Mouse (Mus musculus): ENCODE data around the gene Evi2a. TPM values are rescaled to one million over a fixed set of nuclear protein-coding genes. Genes with fewer than 3 reads are reported as not detected.

Evi2a gene
- polyA plus RNA-seq, 1 experiment from 2014 or later, result 2.8 TPM

DNA sequence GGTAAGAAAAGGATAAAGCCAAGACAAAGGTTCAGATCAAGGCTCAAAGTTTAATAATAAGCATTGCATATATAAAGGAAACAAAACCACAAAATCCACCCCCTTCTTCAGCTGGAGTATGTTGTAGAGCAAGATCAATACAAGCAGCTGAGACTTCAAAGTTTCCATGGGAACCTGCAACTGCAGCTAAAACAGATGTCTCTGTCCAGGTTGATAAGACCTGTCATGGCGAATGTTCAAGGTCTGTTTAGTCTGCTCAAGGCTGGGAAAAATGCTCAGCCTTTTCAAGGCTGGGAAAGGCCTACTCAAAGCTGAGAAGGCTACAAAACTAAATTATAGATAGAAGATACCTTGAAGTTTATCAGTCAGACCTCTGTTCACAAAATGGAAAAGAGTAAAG, 22.2 kb upstream of the Evi2a start:
- no peaks in the 10 kb centered on the region for H3K4me1 ChIP-seq (ENCODE audit: control insufficient read depth, insufficient read depth, low read length)
- H3K4me3 ChIP-seq (ENCODE audit: low read depth, low read length), result no peak overlapping the region
- H3K36me3 ChIP-seq (ENCODE audit: control insufficient read depth, insufficient read depth, low read length), result peaks cover 61% of the 10 kb centered on the region
- WGBS, result 87% methylated on average over 1 of the region's 1 CpGs
- H3K9me3 ChIP-seq (ENCODE audit: control insufficient read depth, low read length), result no peaks in the 10 kb centered on the region
- H3K9ac ChIP-seq (replicated peaks; ENCODE audit: low read depth, low read length), result no peak overlapping the region
- H3K4me2 ChIP-seq (ENCODE audit: low read depth, low read length), result no peak overlapping the region
- ATAC-seq (ENCODE audit: low read depth), result no peak
- H3K27ac ChIP-seq (ENCODE audit: low read depth, low read length), result no peak overlapping the region
- no peaks in the 10 kb centered on the region for H3K27me3 ChIP-seq (ENCODE audit: control insufficient read depth, insufficient read depth, low read length)

- ATAC-seq (ENCODE audit: low read depth), result no peak
- H3K9ac ChIP-seq (replicated peaks; ENCODE audit: low read depth, low read length), result no peak overlapping the region
- H3K4me3 ChIP-seq (ENCODE audit: low read depth, low read length), result no peak overlapping the region
- no peaks in the 10 kb centered on the region for H3K27me3 ChIP-seq (ENCODE audit: control insufficient read depth, insufficient read depth, low read length)
- WGBS, result 95% methylated on average over 3 of the region's 3 CpGs
- no peak overlapping the region for H3K27ac ChIP-seq (ENCODE audit: low read depth, low read length)
- no peaks in the 10 kb centered on the region for H3K4me1 ChIP-seq (ENCODE audit: control insufficient read depth, insufficient read depth, low read length)
- no peak overlapping the region for H3K4me2 ChIP-seq (ENCODE audit: low read depth, low read length)
- peaks cover 6% of the 10 kb centered on the region; the same call in 1 of the 2 replicates for H3K36me3 ChIP-seq (ENCODE audit: control insufficient read depth, insufficient read depth, low read length)
- no peaks in the 10 kb centered on the region for H3K9me3 ChIP-seq (ENCODE audit: control insufficient read depth, low read length)
Observed at GRCm38 (mm10) chr11:79536293-79536692, 5.9 kb upstream of the Evi2a start.

GRCm38 (mm10) chr11:79535554-79535953, 5.1 kb upstream of the Evi2a start:
- no peaks in the 10 kb centered on the region for H3K4me1 ChIP-seq (ENCODE audit: control insufficient read depth, insufficient read depth, low read length)
- no peak for ATAC-seq (ENCODE audit: low read depth)
- no peak overlapping the region for H3K27ac ChIP-seq (ENCODE audit: low read depth, low read length)
- 93% methylated on average over 4 of the region's 4 CpGs for WGBS
- H3K9ac ChIP-seq (replicated peaks; ENCODE audit: low read depth, low read length), result no peak overlapping the region
- no peaks in the 10 kb centered on the region for H3K27me3 ChIP-seq (ENCODE audit: control insufficient read depth, insufficient read depth, low read length)
- no peak overlapping the region for H3K4me3 ChIP-seq (ENCODE audit: low read depth, low read length)
- no peak overlapping the region for H3K4me2 ChIP-seq (ENCODE audit: low read depth, low read length)
- H3K36me3 ChIP-seq (ENCODE audit: control insufficient read depth, insufficient read depth, low read length), result 0 out of 2 replicates have a peak, but pooled peaks cover 3% of the 10 kb centered on the region
- no peaks in the 10 kb centered on the region for H3K9me3 ChIP-seq (ENCODE audit: control insufficient read depth, low read length)

- 86% methylated on average over 8 of the region's 8 CpGs for WGBS
- Histone ChIP-seq H3K4me3 (ENCODE audit: low read depth, low read length) (no peak overlapping the region), H3K9ac (replicated peaks; ENCODE audit: low read depth, low read length) (no peak overlapping the region), H3K4me1 (ENCODE audit: control insufficient read depth, insufficient read depth, low read length) (no peaks in the 10 kb centered on the region), H3K27me3 (ENCODE audit: control insufficient read depth, insufficient read depth, low read length) (no peaks in the 10 kb centered on the region), H3K27ac (ENCODE audit: low read depth, low read length) (no peak overlapping the region), H3K36me3 (ENCODE audit: control insufficient read depth, insufficient read depth, low read length) (0 out of 2 replicates have a peak, but pooled peaks cover 3% of the 10 kb centered on the region), H3K4me2 (ENCODE audit: low read depth, low read length) (no peak overlapping the region), H3K9me3 (ENCODE audit: control insufficient read depth, low read length) (no peaks in the 10 kb centered on the region)
- no peak for ATAC-seq (ENCODE audit: low read depth)
Observed at GRCm38 (mm10) chr11:79533950-79534690, 3.7 kb upstream of the Evi2a start.

DNA sequence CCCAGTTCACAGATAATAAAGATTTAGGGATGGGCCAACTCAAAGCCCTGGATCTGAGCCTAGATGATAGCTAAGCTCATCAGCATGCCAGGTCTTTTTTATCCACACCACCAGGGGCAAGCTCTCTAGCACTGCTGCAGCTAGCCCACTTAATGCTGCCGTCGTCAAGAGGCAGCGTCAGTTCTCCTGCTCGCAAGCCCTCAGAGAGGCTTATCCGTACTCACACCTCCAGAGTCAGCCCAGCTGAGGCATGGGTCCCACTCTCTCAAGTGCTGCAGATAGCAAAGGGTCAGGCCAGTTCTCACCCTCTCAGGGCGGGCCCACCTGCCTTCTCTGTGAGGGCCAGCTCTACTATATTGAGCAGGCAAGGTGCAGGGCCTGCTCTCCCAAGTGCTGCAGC, 2.9 kb upstream of the Evi2a start:
- no peak overlapping the region for H3K4me3 ChIP-seq (ENCODE audit: low read depth, low read length)
- H3K4me2 ChIP-seq (ENCODE audit: low read depth, low read length), result no peak overlapping the region
- H3K27me3 ChIP-seq (ENCODE audit: control insufficient read depth, insufficient read depth, low read length), result no peaks in the 10 kb centered on the region
- no peak overlapping the region for H3K9ac ChIP-seq (replicated peaks; ENCODE audit: low read depth, low read length)
- 85% methylated on average over 6 of the region's 6 CpGs for whole genome bisulfite sequencing
- H3K4me1 ChIP-seq (ENCODE audit: control insufficient read depth, insufficient read depth, low read length), result no peaks in the 10 kb centered on the region
- no peak for ATAC-seq (ENCODE audit: low read depth)
- H3K9me3 ChIP-seq (ENCODE audit: control insufficient read depth, low read length), result no peaks in the 10 kb centered on the region
- H3K36me3 ChIP-seq (ENCODE audit: control insufficient read depth, insufficient read depth, low read length), result 0 out of 2 replicates have a peak, but pooled peaks cover 2% of the 10 kb centered on the region
- no peak overlapping the region for H3K27ac ChIP-seq (ENCODE audit: low read depth, low read length)

- Histone ChIP-seq H3K27ac (ENCODE audit: low read depth, low read length) (no peak overlapping the region), H3K9ac (replicated peaks; ENCODE audit: low read depth, low read length) (no peak overlapping the region), H3K36me3 (ENCODE audit: control insufficient read depth, insufficient read depth, low read length) (no peaks in the 10 kb centered on the region), H3K4me3 (ENCODE audit: low read depth, low read length) (no peak overlapping the region), H3K4me1 (ENCODE audit: control insufficient read depth, insufficient read depth, low read length) (no peaks in the 10 kb centered on the region), H3K27me3 (ENCODE audit: control insufficient read depth, insufficient read depth, low read length) (no peaks in the 10 kb centered on the region), H3K9me3 (ENCODE audit: control insufficient read depth, low read length) (no peaks in the 10 kb centered on the region), H3K4me2 (ENCODE audit: low read depth, low read length) (no peak overlapping the region)
- no peak for ATAC-seq (ENCODE audit: low read depth)
- 96% methylated on average over 4 of the region's 4 CpGs for WGBS
Observed at GRCm38 (mm10) chr11:79531485-79531884, 1.1 kb upstream of the Evi2a start.

DNA sequence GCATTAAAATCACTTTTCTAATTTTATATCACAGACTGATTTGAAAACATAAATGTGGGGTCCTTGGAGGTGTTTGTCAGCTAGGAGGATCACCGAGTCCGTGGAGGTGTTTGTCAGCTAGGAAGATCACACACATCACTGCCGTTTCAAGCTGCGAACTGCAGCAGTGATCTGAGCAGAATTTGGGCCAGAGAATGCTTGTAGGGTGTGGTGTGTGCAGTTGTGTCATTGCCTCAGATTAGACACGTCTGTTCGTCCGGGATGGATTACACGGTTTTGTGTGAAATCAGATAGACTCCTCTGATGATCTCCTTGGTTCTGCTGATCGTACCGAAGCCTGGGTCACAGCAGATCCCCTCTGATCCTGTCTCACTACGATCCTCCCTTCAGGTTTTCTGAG, 365 bp upstream of the Evi2a start:
- no peak overlapping the region for H3K9ac ChIP-seq (replicated peaks; ENCODE audit: low read depth, low read length)
- H3K4me3 ChIP-seq (ENCODE audit: low read depth, low read length), result no peak overlapping the region
- H3K4me1 ChIP-seq (ENCODE audit: control insufficient read depth, insufficient read depth, low read length), result no peaks in the 10 kb centered on the region
- no peaks in the 10 kb centered on the region for H3K9me3 ChIP-seq (ENCODE audit: control insufficient read depth, low read length)
- no peaks in the 10 kb centered on the region for H3K36me3 ChIP-seq (ENCODE audit: control insufficient read depth, insufficient read depth, low read length)
- H3K4me2 ChIP-seq (ENCODE audit: low read depth, low read length), result no peak overlapping the region
- no peak for ATAC-seq (ENCODE audit: low read depth)
- 95% methylated on average over 11 of the region's 11 CpGs for WGBS
- H3K27me3 ChIP-seq (ENCODE audit: control insufficient read depth, insufficient read depth, low read length), result no peaks in the 10 kb centered on the region
- H3K27ac ChIP-seq (ENCODE audit: low read depth, low read length), result no peak overlapping the region

DNA sequence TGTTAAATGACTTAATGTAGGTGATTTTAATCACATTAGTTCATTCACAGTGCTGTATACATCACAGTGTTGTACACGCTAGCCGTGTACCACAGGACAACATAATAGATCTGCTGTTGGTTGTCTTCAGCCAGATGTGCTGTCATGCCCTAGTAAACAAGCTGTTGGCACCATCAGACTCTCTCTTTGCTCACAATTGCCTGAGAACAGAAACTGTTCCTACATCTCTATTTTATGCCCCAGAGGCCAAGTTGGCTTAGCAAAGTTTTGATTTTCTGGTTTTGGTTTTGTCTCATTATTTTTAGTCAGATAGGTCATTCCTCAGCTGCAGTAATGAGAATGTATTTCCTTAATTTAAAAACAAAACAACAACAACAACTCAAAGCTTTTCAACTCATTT, 673 bp downstream of the Evi2a start:
- Histone ChIP-seq H3K27me3 (ENCODE audit: control insufficient read depth, insufficient read depth, low read length) (no peaks in the 10 kb centered on the region), H3K4me2 (ENCODE audit: low read depth, low read length) (no peak overlapping the region), H3K27ac (ENCODE audit: low read depth, low read length) (no peak overlapping the region), H3K4me3 (ENCODE audit: low read depth, low read length) (no peak overlapping the region), H3K4me1 (ENCODE audit: control insufficient read depth, insufficient read depth, low read length) (no peaks in the 10 kb centered on the region), H3K9me3 (ENCODE audit: control insufficient read depth, low read length) (no peaks in the 10 kb centered on the region), H3K36me3 (ENCODE audit: control insufficient read depth, insufficient read depth, low read length) (no peaks in the 10 kb centered on the region), H3K9ac (replicated peaks; ENCODE audit: low read depth, low read length) (no peak overlapping the region)
- 74% methylated on average over 2 of the region's 2 CpGs for WGBS
- no peak for ATAC-seq (ENCODE audit: low read depth)

GRCm38 (mm10) chr11:79529226-79529625, 1.2 kb downstream of the Evi2a start:
- Histone ChIP-seq H3K36me3 (ENCODE audit: control insufficient read depth, insufficient read depth, low read length) (no peaks in the 10 kb centered on the region), H3K4me2 (ENCODE audit: low read depth, low read length) (no peak overlapping the region), H3K9ac (replicated peaks; ENCODE audit: low read depth, low read length) (no peak overlapping the region), H3K4me3 (ENCODE audit: low read depth, low read length) (no peak overlapping the region), H3K9me3 (ENCODE audit: control insufficient read depth, low read length) (no peaks in the 10 kb centered on the region), H3K27ac (ENCODE audit: low read depth, low read length) (no peak overlapping the region), H3K4me1 (ENCODE audit: control insufficient read depth, insufficient read depth, low read length) (no peaks in the 10 kb centered on the region), H3K27me3 (ENCODE audit: control insufficient read depth, insufficient read depth, low read length) (no peaks in the 10 kb centered on the region)
- WGBS, result 95% methylated on average over 6 of the region's 6 CpGs
- no peak for ATAC-seq (ENCODE audit: low read depth)

Data from neural tube, embryonic 14.5 days (tissue).